Mouse (Mus musculus): ENCODE measurements around the gene Camkk1.

Camkk1 gene

DNA sequence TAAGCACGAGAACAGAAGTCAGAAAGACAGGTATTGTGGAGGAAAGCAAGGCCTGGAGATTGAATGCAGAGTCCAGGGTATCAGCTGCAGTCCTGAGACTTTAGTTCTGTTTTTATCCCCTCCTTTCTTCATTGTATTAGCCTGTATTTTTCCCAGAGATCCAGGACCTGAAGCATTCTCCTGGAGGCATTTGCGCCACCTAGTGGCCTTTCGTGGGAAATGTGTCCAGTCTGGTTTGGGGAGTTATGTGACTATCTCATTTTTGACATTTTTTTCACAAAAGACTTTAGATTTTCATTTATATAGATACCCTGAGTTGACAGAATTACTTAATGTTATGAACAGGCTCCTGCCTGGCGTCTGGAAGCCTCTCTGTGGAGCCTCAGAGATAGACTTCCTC is 30.5 kb downstream of the Camkk1 start:
- DNase-seq (ENCODE audit: low read depth, low spot score) = peak; percentile 86

DNA sequence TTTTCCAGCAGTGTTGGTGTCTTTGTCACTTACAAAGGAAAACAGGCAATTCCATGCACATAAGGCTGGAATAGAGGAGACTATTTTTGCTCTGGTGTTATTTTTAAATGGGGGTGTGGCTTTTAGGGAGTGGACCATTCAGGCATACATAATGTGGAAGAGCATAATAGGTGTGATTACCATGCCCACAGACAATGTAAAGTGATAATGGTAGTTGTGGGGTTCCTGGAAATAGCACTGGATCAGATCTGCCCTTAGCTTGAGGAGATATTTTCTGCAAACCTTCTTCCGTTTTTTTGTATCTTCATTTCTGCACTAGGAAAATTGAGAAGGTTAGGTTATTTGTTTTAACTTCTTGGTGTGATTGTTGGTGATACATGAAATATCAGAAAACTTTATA is 34.0 kb downstream of the Camkk1 start:
- DNase-seq (ENCODE audit: low read depth, low spot score) = no peak

DNA sequence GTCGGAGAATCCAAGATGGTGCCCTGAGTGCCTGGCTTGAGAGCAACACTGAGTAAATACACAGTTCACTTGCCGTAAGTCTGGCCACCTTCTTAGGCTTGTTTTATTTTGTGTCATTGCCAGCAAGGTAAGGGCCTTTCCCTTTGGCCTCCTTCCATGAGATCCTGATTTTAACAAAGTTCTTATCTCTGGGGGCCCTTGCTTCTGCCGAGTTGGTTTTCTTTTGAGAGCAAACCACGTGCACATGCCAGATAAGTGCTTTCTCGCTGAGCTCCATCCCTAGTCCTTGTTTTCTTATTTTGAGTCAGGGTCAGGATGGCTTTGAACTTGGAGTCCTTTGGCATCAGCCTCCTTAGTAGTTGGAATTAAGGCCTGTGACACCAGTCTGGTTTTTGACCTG is 38.9 kb downstream of the Camkk1 start:
- DNase-seq (ENCODE audit: low read depth, low spot score) = no peak

DNA sequence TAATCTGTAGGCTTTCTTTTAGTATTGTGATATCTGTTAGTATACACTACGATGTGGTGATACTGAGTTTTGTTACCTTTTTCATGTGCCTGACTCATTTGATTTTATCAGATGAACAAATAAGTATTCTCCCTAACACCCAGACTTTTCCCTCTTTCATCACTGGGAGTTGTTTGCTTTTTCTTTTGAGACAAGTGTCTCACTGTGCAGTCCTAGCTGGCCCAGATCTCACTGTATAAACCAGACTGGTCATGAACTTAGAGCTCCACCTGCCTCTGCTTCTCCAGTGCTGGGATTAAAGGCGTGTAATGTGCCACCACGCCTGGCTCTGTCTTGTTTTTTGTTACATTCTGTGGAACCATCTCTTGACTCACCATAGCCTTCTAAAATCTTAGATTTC is 40.8 kb downstream of the Camkk1 start:
- no peak for DNase-seq (ENCODE audit: low read depth, low spot score)

DNA sequence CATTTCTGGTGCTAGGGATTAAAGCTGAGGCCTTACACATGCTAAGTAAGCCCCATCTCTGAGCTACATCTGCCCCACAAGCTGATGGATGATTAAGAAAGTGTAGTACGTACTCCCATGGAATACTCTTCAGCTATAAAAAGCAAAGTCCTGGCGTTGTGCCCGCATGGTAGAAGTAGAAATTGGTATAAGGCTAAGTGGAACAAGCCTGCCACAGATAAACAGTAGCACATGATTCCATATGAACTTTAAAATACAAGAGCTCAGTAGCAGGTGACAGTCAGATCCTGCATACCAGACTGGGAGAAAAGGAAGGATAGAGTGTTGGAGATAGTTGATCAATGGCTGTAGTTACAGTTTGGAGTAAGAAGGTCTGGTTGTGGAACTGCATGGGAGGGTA is 42.6 kb downstream of the Camkk1 start:
- DNase-seq (ENCODE audit: low read depth, low spot score) = no peak

DNA sequence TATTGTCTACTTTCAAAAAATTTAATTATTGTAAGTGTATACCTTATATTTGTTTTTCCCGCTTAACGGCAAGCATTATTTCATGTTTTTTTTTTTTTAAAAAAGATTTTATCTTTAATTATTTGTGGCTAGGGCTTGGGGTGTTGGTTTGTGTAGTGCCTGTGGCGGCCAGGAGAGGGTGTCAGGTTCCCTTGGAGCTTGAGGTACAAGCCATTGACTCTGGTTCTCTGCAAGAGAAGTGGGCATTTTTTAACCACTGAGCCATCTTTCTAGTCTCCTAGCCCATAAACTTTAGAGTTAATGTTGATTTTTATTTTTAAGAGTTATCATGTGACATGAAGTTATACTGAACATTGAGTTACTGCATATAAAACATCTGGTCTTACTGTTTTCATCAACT is 53.0 kb downstream of the Camkk1 start:
- DNase-seq (ENCODE audit: low read depth, low spot score) = no peak

DNA sequence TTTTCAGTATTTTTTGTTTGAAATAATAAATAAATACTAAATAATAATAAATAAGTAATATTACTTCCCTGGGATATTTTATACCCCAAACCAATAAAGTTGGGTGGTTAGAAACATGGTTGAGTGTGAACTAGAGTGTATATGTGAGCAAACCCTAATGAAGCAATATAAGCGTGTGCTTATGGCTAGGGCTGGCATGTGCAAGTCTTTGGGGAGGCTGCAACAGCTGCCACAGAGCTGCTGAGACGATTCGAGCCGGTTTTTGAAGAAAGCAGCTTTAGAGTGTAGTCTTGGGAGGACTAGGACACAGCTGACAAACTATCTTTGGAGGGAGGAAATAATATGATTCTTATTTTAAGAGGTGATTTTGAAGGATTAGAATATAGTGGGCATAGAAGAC is 57.5 kb downstream of the Camkk1 start:
- no peak for DNase-seq (ENCODE audit: low read depth, low spot score)

DNA sequence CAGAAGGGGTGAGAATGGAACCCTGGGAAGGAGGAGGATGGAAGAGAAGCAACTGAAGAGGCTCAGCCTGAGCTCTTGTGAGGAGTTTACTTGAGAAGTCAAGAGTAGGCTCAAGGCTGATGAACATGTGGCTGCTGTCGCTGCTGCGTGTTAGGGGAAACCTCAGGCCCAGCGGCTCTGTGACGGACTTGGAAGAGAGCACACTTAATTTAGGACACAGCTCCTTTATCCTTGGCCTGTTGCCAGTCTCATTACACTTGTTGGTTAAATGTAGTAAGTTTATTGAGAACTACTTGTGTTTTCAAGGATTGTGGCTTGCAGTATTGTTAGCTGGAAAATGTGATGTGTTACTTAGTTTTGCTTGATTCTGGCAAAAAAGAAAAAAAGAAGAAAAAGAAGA is 57.9 kb downstream of the Camkk1 start:
- no peak for DNase-seq (ENCODE audit: low read depth, low spot score)

DNA sequence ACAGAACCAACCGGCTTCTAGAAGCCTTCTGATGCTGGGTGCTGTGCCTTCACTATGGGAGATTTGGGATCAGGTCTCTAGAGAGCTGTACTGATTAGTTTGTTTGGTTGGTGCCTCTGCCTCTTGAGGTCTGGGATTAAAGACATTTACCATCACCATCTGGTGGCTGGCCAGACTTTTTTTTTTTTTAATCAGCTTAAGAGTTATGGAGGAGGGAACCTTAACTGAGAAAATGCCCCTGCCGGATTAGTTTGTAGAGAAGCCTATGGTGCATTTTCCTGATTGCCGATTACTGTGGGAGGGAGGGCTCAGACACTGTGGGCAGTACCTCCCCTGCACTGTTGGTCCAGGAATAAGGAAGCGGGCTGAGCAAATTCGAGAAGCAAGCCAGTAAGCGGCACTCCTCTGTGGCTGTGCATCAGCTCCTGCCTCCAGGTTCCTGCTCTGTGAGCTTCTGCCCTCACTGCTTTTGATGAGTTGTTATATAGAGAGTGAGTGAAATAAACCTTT is 58.5 kb downstream of the Camkk1 start:
- DNase-seq (ENCODE audit: low read depth, low spot score) = no peak

DNA sequence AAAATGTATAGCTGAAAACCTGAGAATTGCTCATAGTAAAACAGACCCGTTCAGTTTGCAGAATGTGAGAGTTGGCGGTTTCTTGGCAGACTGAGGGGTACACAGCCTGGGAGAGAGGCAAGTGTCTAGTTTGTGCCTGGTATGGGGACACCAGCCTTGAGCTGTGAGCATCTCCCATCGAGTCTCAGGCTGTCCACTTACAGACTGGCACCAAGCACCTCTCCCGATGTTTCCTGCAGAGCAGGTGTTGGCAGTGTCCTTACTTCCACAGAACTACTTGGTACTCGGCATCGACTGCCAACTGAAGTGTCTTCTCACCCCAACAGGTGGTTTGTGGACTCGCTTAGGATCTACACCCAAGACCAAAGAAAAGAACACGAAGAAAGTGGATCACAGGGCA is 59.8 kb downstream of the Camkk1 start:
- DNase-seq (ENCODE audit: low read depth, low spot score) = no peak

DNA sequence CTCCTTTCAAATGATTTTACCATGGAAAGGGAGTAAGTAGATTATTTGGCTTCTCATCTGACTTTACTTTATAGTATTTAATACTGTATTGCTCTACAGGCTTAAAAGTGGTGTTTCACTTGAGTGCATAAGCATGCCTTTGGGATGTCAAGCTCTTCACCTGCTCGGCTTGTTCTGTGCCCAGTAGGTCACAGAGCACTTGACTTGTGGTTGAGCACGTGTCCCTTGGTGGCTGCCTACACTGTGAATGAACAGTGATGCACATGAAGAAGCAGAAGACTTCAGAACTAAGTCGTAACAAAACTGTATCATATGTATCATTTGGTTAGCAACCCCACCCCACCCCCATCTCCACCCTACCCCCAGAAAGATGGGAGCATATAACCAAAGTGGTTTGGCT is 61.5 kb downstream of the Camkk1 start:
- no peak for DNase-seq (ENCODE audit: low read depth, low spot score)

DNA sequence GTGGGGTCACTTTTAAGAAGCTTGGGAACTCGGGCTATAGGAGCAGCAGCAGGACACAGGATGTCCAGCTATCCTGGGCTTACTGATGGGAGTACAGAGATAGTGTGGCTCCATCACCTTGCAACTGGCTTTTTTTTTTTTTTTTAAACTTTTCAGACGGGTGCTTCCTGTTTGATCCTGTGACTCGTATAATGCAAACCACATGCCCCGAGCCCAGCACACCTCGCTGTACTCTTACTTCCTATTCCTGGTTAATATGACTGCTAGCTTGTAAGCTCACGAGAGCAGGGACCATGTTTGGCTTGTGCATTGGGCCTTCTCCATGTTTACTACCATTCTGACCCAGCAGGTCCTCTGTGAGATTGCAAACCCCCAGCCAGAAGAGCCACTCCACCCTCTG is 65.5 kb downstream of the Camkk1 start:
- DNase-seq (ENCODE audit: low read depth, low spot score) = peak; percentile 20

DNA sequence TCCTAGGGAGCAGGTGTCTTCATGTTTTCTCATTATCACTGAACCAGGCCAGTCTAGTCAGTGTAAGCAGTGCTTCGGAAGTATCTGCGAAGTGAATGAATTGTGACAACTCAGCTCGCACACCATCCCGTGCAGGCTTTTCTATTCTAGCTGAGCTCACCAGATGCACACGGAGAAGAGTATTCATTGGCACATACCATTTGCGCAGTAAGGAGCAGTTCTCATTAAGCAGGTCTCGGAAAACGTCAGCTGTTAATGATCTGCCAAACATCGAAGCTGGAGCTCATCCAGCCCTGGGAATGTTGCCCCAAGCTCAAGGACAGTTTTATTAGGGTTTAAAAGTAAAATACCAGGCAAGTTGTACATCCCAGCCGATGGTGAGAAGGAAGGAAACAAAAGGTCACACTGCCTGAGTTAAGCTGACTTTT is 66.0 kb downstream of the Camkk1 start:
- DNase-seq (ENCODE audit: low read depth, low spot score) = peak; percentile 18

DNA sequence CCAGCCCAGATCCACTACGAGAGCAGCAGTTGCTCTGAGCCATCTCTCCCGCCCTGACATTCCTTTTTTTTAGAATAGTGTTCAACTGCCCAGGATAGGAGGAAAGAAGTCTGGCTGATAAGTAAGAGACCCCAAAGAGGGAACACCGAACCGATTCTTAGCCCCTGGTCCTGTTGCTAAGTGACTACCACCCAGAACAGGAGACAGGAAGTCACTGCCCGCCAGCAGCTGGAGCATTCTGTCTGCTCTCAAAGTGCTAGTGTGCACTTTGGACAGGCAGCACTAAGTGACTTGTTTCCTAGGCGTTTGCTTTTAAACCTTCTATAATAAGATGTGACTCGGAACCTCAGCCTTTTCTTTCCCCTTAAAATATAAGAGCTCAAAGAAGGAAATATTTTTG is 66.6 kb downstream of the Camkk1 start:
- no peak for DNase-seq (ENCODE audit: low read depth, low spot score)

DNA sequence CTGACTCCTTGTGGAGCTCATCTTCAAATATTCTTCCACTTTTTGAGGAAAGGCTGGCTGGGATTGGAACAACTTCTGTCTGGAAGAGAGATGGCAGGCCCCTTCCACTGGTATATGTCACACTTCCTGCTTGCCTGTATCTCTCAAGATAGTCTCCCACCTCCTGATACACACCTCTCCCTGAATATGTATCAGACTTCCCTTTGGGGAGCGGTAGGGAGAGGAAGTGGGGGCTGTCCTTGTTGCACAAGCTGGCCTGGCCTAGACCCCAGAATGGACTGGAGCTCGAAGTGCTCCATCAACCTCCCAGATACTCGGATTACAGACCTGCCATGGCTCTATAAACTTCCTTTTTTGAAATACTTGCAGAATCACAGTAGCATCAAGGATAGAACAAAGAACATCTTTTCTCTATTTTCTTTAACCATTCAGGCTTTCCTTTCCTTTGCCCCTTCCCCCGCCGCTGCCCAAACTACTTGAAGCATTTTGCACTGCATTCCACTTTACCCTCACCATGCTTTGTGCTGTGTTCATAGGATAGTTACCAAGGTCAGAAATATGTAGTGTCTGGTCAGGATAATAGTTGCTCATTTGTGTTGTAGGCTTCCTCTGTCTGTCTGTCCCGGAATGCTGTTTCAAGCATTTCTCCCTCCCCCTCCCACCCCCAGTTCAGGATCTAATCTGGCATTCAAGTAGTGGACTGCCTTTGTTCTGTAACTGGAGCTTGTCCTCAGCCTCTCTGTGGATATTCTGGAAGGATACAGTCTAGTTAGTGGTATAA is 69.1 kb downstream of the Camkk1 start:
- no peak for DNase-seq (ENCODE audit: low read depth, low spot score)

DNA sequence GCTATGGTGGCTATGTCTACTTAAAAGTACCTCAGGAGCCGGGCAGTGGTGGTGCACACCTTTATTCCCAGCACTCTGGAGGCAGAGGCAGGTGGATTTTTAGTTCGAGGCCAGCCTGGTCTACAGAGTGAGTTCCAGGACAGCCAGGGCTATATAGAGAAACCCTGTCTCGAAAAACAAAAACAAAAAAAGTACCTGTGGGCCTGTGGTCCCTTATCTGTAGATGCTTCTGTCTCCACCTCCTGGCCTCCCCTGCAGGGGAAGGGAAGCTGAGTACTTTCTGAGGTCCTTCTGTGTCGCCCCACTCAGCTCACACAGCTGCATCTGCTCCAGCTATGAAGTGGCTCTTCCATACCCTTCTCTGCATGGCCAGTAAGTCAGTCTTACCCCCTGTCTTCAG is 71.5 kb downstream of the Camkk1 start, which contains the start of gene Itgae:
Gene Itgae (plus strand): TSS at position 301 of the 400 bp plus-strand sequence.
- no peak for DNase-seq (ENCODE audit: low read depth, low spot score)

DNA sequence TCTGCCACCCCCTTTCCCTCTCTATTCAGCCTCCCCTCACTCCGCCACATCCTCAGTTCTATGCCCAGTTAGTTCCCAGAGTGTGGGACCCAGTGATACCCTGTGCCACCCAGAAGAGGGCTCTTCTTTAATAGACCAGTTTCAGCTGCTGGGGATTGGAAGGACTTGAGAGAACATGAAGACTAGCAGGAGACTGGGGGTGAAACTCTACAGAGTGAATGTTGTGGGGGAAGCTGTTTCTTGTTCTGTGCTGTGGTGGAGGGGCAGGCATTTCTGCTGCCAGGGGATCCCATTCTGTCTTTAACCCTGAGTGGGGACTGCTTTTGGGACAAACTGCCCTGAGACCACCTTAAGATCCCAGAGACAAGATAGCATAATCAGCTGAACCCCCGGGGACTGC is 72.0 kb downstream of the Camkk1 start:
- no peak for DNase-seq (ENCODE audit: low read depth, low spot score)

Data from forelimb bud, embryonic 11.5 days (tissue).